Mouse (Mus musculus): ENCODE data around the gene Wwox.

GRCm38 (mm10) chr8:114889578-114890374, 450.3 kb downstream of the Wwox start:
- TF ChIP-seq CTCF (IDR thresholded peaks at IDR 0.05; ENCODE audit: insufficient read depth, low read depth, low read length) (no peak), POLR2A (IDR thresholded peaks at IDR 0.05; ENCODE audit: insufficient read depth, low read depth, low read length) (no peak)
